Comparison of ENCODE assay signal across 17 mouse cellular contexts in the genomic region with DNA sequence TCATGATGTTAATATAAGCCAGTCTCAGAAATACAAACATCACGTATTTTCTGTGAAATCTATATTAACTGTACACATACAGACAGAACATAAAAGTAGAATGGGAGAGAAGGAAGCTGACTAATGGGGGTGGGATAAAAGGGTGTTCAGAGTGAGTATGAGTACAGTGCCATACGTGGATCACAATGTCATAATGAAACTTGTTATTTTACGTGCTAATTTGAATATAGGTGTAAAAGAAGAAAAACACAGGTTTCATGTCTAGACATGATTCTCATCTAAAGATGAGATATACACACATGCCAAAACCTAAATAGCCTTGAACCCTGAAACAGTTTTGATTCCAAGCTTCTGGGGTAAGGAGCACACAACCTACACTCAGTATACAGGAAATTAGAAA.
"Had no signal": no experiment of that assay in that cellular context is flagged by ENCODE, and none has a peak within 500 bp of the region (broad histone marks: within the 10 kb centered on the region; RNA-seq: fewer than 3 reads in every experiment).

No protein-coding gene starts in this region.

- H3K27ac ChIP-seq: midbrain, embryonic 12.5 days; neural tube, embryonic 13.5 days; neural tube, embryonic 15.5 days had no signal

- H3K27me3 ChIP-seq: midbrain, embryonic 12.5 days; neural tube, embryonic 13.5 days; neural tube, embryonic 15.5 days had no signal

- H3K36me3 ChIP-seq: midbrain, embryonic 12.5 days; neural tube, embryonic 13.5 days; neural tube, embryonic 15.5 days had no signal

- H3K9ac ChIP-seq: lung, embryonic 14.5 days; midbrain, embryonic 12.5 days; neural tube, embryonic 13.5 days; neural tube, embryonic 15.5 days had no signal

- DNase-seq: lung, adult 18-20 months; lung, embryonic 14.5 days; lung, postnatal 10 days; lung, postnatal 4 days; midbrain, embryonic 14.5 days; retina, postnatal 1 day; right cerebral cortex, adult 18-20 months; right cerebral cortex, postnatal 25 days; right cerebral cortex, postnatal 4 days; spleen, adult 18-20 months; thymus, adult 18-20 months; thymus, postnatal 14 days; thymus, postnatal 36 days had no signal

- H3K4me2 ChIP-seq: lung, embryonic 14.5 days; midbrain, embryonic 12.5 days; neural tube, embryonic 13.5 days; neural tube, embryonic 15.5 days had no signal

- H3K4me1 ChIP-seq: midbrain, embryonic 12.5 days; neural tube, embryonic 13.5 days; neural tube, embryonic 15.5 days had no signal

- H3K4me3 ChIP-seq: midbrain, embryonic 12.5 days; myocyte; neural tube, embryonic 13.5 days; neural tube, embryonic 15.5 days had no signal

- H3K9me3 ChIP-seq: midbrain, embryonic 12.5 days; neural tube, embryonic 13.5 days; neural tube, embryonic 15.5 days had no signal
